Mouse (Mus musculus) heart, embryonic 15.5 days (tissue): ENCODE measurements at regions not wholly inside any gene's neighbourhood (a gene's known extent, or its start where the extent isn't known, plus 50 kb on each side); places are given as distances from the start of the nearest gene placed in this dataset.

Experiments used
- ATAC-seq: fragments of 200-750 bp; cut with Nextera tagmentation; replicated peaks from 2 replicates; pipeline ENCODE4 v1.8.0; 2017; ENCODE audit warnings: low read depth, moderate TSS enrichment; ENCODE audit not compliant: insufficient number of reproducible peaks, insufficient read depth, low FRiP score
- H3K27ac ChIP-seq: fragments of 300-500 bp; sonication (generic); 2 replicates; pipeline ENCODE4 v1.5.1; 2015; ENCODE audit warnings: mild to moderate bottlenecking, inconsistent platforms
- H3K27me3 ChIP-seq: fragments of 300-500 bp; sonication (generic); 2 replicates; pipeline ENCODE4 v1.6.1; 2015; ENCODE audit warnings: inconsistent platforms
- H3K36me3 ChIP-seq: fragments of 300-500 bp; sonication (generic); 2 replicates; pipeline ENCODE4 v1.6.1; 2015; ENCODE audit warnings: mild to moderate bottlenecking, inconsistent platforms
- H3K4me1 ChIP-seq: fragments of 300-500 bp; sonication (generic); replicated peaks from 2 replicates; pipeline ENCODE4 v1.6.1; 2015; ENCODE audit warnings: inconsistent platforms
- H3K4me2 ChIP-seq: fragments of 300-500 bp; sonication (generic); 2 replicates; pipeline ENCODE4 v1.6.1; 2015; ENCODE audit warnings: inconsistent platforms, mild to moderate bottlenecking, moderate library complexity
- H3K4me3 ChIP-seq: fragments of 300-500 bp; sonication (generic); 2 replicates; pipeline ENCODE4 v1.5.1; 2015; ENCODE audit warnings: mild to moderate bottlenecking, inconsistent platforms
- H3K9ac ChIP-seq: fragments of 300-500 bp; sonication (generic); 2 replicates; pipeline ENCODE4 v1.6.1; 2015; ENCODE audit warnings: mild to moderate bottlenecking, inconsistent platforms
- H3K9me3 ChIP-seq: fragments of 300-500 bp; sonication (generic); replicated peaks from 2 replicates; pipeline ENCODE4 v1.6.1; 2016; ENCODE audit warnings: inconsistent platforms
- WGBS: fragments of 180-500 bp; shearing (Covaris S2); methylation state at CpG from one replicate; pipeline ENCODE4 v1.1.7; 2015; ENCODE audit warnings: mixed read lengths; 5-methylcytosine and 5-hydroxymethylcytosine counted together

DNA sequence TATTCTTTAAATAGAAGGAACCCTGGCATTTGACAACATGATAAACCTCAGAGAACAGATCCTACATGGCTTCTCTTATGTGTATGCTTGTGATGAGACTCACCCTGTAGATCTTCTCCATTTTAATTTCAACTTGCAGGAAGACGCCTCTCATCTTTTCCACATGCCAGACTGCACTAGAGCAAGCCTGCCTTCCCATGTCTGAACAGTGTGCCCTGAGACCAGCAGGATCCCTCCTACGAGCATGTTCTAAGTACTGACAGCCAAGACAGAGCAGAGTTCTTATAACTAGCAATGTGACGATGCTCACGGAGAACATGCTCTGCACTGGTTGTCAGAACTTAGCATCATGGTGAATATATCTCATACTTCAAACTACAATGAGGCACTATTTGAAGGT, 277.5 kb upstream of the BB014433 start:
- Histone ChIP-seq H3K36me3 (no peaks in the 10 kb centered on the region), H3K9ac (no peak overlapping the region), H3K27ac (no peak overlapping the region), H3K9me3 (no peaks in the 10 kb centered on the region), H3K27me3 (no peaks in the 10 kb centered on the region), H3K4me1 (no peaks in the 10 kb centered on the region), H3K4me3 (no peak overlapping the region), H3K4me2 (no peak overlapping the region)
- ATAC-seq, result no peak
- WGBS, result 76% methylated on average over 4 of the region's 4 CpGs

DNA sequence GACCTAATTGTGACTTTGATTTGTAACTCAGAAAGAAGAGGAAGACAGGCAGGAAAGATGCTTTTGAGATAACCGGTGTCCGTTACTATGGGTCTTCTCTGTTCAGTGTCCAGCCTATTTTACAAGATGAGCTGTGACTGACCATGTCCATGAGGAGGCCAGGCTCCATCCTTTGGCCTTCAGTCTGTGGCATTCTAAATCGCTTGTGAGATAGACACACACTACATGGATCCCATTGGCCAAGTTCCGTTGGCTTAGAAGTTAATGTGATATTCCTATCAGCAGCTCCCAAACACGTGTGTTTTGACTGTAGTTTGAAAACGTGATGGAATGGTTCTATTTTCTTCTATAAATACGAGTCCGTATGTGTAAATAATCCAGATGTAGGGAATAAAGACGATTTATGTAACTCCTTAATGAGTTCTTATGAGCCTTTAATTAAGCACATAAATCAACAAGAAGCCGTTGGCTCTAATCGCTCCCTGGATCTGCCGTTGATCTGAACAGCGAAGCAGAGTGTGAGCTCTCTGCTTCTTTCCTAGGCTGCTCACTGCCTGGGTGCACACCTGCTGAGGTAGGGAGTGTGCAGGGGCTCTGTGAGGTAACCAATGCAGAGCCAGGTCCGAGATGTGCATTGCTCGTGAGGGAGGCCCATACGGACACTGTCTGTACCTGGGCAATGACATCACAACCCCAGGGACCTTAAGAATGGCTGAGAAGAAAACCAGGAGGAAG, 272.4 kb upstream of the BB014433 start:
- Histone ChIP-seq H3K4me1 (no peaks in the 10 kb centered on the region), H3K27me3 (no peaks in the 10 kb centered on the region), H3K9ac (no peak overlapping the region), H3K9me3 (no peaks in the 10 kb centered on the region), H3K36me3 (no peaks in the 10 kb centered on the region), H3K4me3 (no peak overlapping the region), H3K27ac (no peak overlapping the region), H3K4me2 (no peak overlapping the region)
- WGBS, result 77% methylated on average over 16 of the region's 16 CpGs
- ATAC-seq, result no peak

- H3K27me3 ChIP-seq, result no peaks in the 10 kb centered on the region
- no peaks in the 10 kb centered on the region for H3K4me1 ChIP-seq
- no peaks in the 10 kb centered on the region for H3K36me3 ChIP-seq
- H3K9me3 ChIP-seq, result no peaks in the 10 kb centered on the region
- H3K27ac ChIP-seq, result no peak overlapping the region
- H3K9ac ChIP-seq, result no peak overlapping the region
- ATAC-seq, result no peak
- H3K4me2 ChIP-seq, result no peak overlapping the region
- 61% methylated on average over 5 of the region's 5 CpGs for WGBS
- H3K4me3 ChIP-seq, result no peak overlapping the region
Observed at GRCm38 (mm10) chr8:15313481-15313880, 267.6 kb upstream of the BB014433 start.

- 69% methylated on average over 4 of the region's 4 CpGs for WGBS
- H3K9ac ChIP-seq, result no peak overlapping the region
- ATAC-seq, result no peak
Observed at GRCm38 (mm10) chr8:15311509-15311908, 265.6 kb upstream of the BB014433 start.

GRCm38 (mm10) chr8:15311045-15311444, 265.2 kb upstream of the BB014433 start:
- no peak overlapping the region for H3K27ac ChIP-seq
- no peaks in the 10 kb centered on the region for H3K36me3 ChIP-seq
- H3K9me3 ChIP-seq, result no peaks in the 10 kb centered on the region
- no peak overlapping the region for H3K4me2 ChIP-seq
- no peaks in the 10 kb centered on the region for H3K4me1 ChIP-seq
- 64% methylated on average over 7 of the region's 7 CpGs for WGBS
- no peak overlapping the region for H3K9ac ChIP-seq
- H3K27me3 ChIP-seq, result no peaks in the 10 kb centered on the region
- H3K4me3 ChIP-seq, result no peak overlapping the region
- ATAC-seq, result no peak

More at GRCm38 (mm10) chr8:15311509-15311908, 265.6 kb upstream of the BB014433 start:
- Histone ChIP-seq H3K36me3 (no peaks in the 10 kb centered on the region), H3K4me1 (no peaks in the 10 kb centered on the region), H3K27me3 (no peaks in the 10 kb centered on the region), H3K4me3 (no peak overlapping the region), H3K9me3 (no peaks in the 10 kb centered on the region), H3K27ac (no peak overlapping the region), H3K4me2 (no peak overlapping the region)

- WGBS, result 57% methylated on average over 2 of the region's 2 CpGs
- Histone ChIP-seq H3K4me1 (no peaks in the 10 kb centered on the region), H3K9me3 (no peaks in the 10 kb centered on the region), H3K4me2 (no peak overlapping the region), H3K27ac (no peak overlapping the region), H3K9ac (no peak overlapping the region), H3K36me3 (no peaks in the 10 kb centered on the region), H3K27me3 (no peaks in the 10 kb centered on the region), H3K4me3 (no peak overlapping the region)
- no peak for ATAC-seq
Observed at GRCm38 (mm10) chr8:15304143-15304677, 258.3 kb upstream of the BB014433 start.

GRCm38 (mm10) chr8:15273775-15274174, 227.9 kb upstream of the BB014433 start:
- Histone ChIP-seq H3K4me2 (no peak overlapping the region), H3K4me3 (no peak overlapping the region), H3K27me3 (peaks cover 10% of the 10 kb centered on the region; the same call in 1 of the 2 replicates), H3K9me3 (no peaks in the 10 kb centered on the region), H3K4me1 (no peaks in the 10 kb centered on the region), H3K9ac (no peak overlapping the region), H3K27ac (no peak overlapping the region), H3K36me3 (no peaks in the 10 kb centered on the region)
- WGBS, result 46% methylated on average over 5 of the region's 5 CpGs
- no peak for ATAC-seq

- H3K27me3 ChIP-seq, result peaks cover 10% of the 10 kb centered on the region; the same call in 1 of the 2 replicates
- 49% methylated on average over 17 of the region's 17 CpGs for WGBS
- H3K9me3 ChIP-seq, result no peaks in the 10 kb centered on the region
- H3K4me1 ChIP-seq, result no peaks in the 10 kb centered on the region
- ATAC-seq, result no peak
- no peaks in the 10 kb centered on the region for H3K36me3 ChIP-seq
- no peak overlapping the region for H3K9ac ChIP-seq
- H3K27ac ChIP-seq, result no peak overlapping the region
- no peak overlapping the region for H3K4me3 ChIP-seq
- H3K4me2 ChIP-seq, result no peak overlapping the region
Observed at GRCm38 (mm10) chr8:15271793-15272587, 226.1 kb upstream of the BB014433 start.

- H3K9ac ChIP-seq, result no peak overlapping the region
- 7% methylated on average over 5 of the region's 5 CpGs for WGBS
- no peak overlapping the region for H3K27ac ChIP-seq
- H3K27me3 ChIP-seq, result peaks cover 10% of the 10 kb centered on the region; the same call in 1 of the 2 replicates
- H3K9me3 ChIP-seq, result no peaks in the 10 kb centered on the region
- no peaks in the 10 kb centered on the region for H3K4me1 ChIP-seq
- no peaks in the 10 kb centered on the region for H3K36me3 ChIP-seq
- ATAC-seq, result no peak
- no peak overlapping the region for H3K4me2 ChIP-seq
- no peak overlapping the region for H3K4me3 ChIP-seq
Observed at GRCm38 (mm10) chr8:15270290-15270689, 224.4 kb upstream of the BB014433 start.

- Histone ChIP-seq H3K9me3 (no peaks in the 10 kb centered on the region), H3K27me3 (no peaks in the 10 kb centered on the region), H3K4me1 (no peaks in the 10 kb centered on the region), H3K4me2 (no peak overlapping the region), H3K4me3 (no peak overlapping the region), H3K36me3 (no peaks in the 10 kb centered on the region), H3K27ac (no peak overlapping the region), H3K9ac (no peak overlapping the region)
- WGBS, result 82% methylated on average over 12 of the region's 12 CpGs
- no peak for ATAC-seq
Observed at GRCm38 (mm10) chr8:15244770-15245485, 199.1 kb upstream of the BB014433 start.

DNA sequence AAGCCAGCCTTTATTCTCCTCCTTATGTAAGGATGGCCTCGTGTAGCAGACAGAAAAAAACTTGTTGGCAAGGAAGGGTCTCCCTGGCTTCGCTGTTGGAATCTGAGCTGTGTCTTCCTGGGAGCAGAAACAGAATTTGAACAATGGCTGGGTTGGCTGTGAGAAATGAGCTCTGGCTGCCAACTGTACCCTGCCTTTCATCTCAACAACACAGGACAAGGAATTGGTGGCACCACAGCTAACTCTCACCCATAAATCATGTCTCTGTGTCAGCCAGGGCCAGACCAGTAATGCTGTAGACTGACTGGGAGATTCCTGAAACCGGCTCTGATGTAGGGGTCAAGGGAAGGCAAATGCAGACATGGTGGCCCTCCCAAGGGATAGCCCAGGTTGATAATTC, 189.5 kb upstream of the BB014433 start:
- Histone ChIP-seq H3K9ac (no peak overlapping the region), H3K4me1 (0 out of 2 replicates have a peak, but pooled peaks cover 3% of the 10 kb centered on the region), H3K9me3 (no peaks in the 10 kb centered on the region), H3K27me3 (no peaks in the 10 kb centered on the region), H3K36me3 (no peaks in the 10 kb centered on the region), H3K27ac (no peak overlapping the region), H3K4me3 (no peak overlapping the region), H3K4me2 (no peak overlapping the region)
- WGBS, result 67% methylated on average over 3 of the region's 3 CpGs
- ATAC-seq, result no peak
